Mouse (Mus musculus) activated CD4-positive, CD25-positive, alpha-beta regulatory T cell, adult 4 months (primary cell): Measurements from ENCODE around the gene Trappc10. TPM values are rescaled to one million over a fixed set of nuclear protein-coding genes. Genes with fewer than 3 reads are reported as not detected.
"Not testable (repeated sequence)": the region's sequence is repeated elsewhere in the genome, so short reads cannot be mapped to it uniquely, and the experiment has no call there.

Experiments
- ATAC-seq: one replicate; pipeline ENCODE4 v1.8.0; 2017
- polyA plus RNA-seq, 2 experiments: library from polyadenylated mRNA; unstranded; fragments of 100-300 nt; shearing (Covaris generic); gene quantifications; one replicate each; pipeline ENCODE4 v1.2.1; 2017

Trappc10 gene
- polyA plus RNA-seq, 2 experiments from 2014 or later: 5.1 to 11.0 TPM

GRCm38 (mm10) chr10:78192933-78193332, 51.5 kb downstream of the Trappc10 start:
- ATAC-seq: no peak

- ATAC-seq: not testable (repeated sequence)
Observed at GRCm38 (mm10) chr10:78186076-78186475, 58.4 kb downstream of the Trappc10 start.

GRCm38 (mm10) chr10:78185381-78185725, 59.1 kb downstream of the Trappc10 start:
- ATAC-seq: peak; percentile 34

GRCm38 (mm10) chr10:78184531-78185380, 59.7 kb downstream of the Trappc10 start, which contains the start of gene Pwp2:
Pwp2 (minus strand) TSS chr10:78185149.
- ATAC-seq: peak; percentile 92

GRCm38 (mm10) chr10:78183577-78183976, 60.9 kb downstream of the Trappc10 start:
- no peak for ATAC-seq

GRCm38 (mm10) chr10:78182321-78182720, 62.1 kb downstream of the Trappc10 start:
- ATAC-seq: no peak

- ATAC-seq: no peak
Observed at GRCm38 (mm10) chr10:78174474-78174873, 70.0 kb downstream of the Trappc10 start.

GRCm38 (mm10) chr10:78171581-78171980, 72.9 kb downstream of the Trappc10 start:
- ATAC-seq: no peak

- ATAC-seq: no peak
Observed at GRCm38 (mm10) chr10:78171057-78171456, 73.4 kb downstream of the Trappc10 start.

- no peak for ATAC-seq
Observed at GRCm38 (mm10) chr10:78170445-78170844, 74.0 kb downstream of the Trappc10 start.

- ATAC-seq: peak; percentile 98
Observed at GRCm38 (mm10) chr10:78169281-78170042, 75.0 kb downstream of the Trappc10 start, which contains the start of gene D10Jhu81e. D10Jhu81e (minus strand) TSS chr10:78169782.

GRCm38 (mm10) chr10:78168792-78169191, 75.6 kb downstream of the Trappc10 start:
- ATAC-seq: no peak

- ATAC-seq: no peak
Observed at GRCm38 (mm10) chr10:78167775-78168174, 76.7 kb downstream of the Trappc10 start.

GRCm38 (mm10) chr10:78167333-78167732, 77.1 kb downstream of the Trappc10 start:
- ATAC-seq: no peak

GRCm38 (mm10) chr10:78165256-78166005, 79.0 kb downstream of the Trappc10 start:
- ATAC-seq: no peak

- ATAC-seq: no peak
Observed at GRCm38 (mm10) chr10:78164786-78165185, 79.7 kb downstream of the Trappc10 start.

- ATAC-seq: peak; percentile 38
Observed at GRCm38 (mm10) chr10:78163923-78164322, 80.5 kb downstream of the Trappc10 start.

GRCm38 (mm10) chr10:78163241-78163640, 81.2 kb downstream of the Trappc10 start:
- no peak for ATAC-seq

- no peak for ATAC-seq
Observed at GRCm38 (mm10) chr10:78162646-78163045, 81.8 kb downstream of the Trappc10 start.

- ATAC-seq: no peak
Observed at GRCm38 (mm10) chr10:78161096-78161495, 83.3 kb downstream of the Trappc10 start.

GRCm38 (mm10) chr10:78160369-78161095, 83.9 kb downstream of the Trappc10 start:
- ATAC-seq: peak; percentile 82

- ATAC-seq: peak; percentile 37
Observed at GRCm38 (mm10) chr10:78159906-78160305, 84.5 kb downstream of the Trappc10 start.
